Mouse (Mus musculus): Measurements from ENCODE around the gene Pacsin2.

GRCm38 (mm10) chr15:83484311-83484710 lies 19.9 kb upstream of the Pacsin2 start:
- TF ChIP-seq POLR2A (IDR thresholded peaks at IDR 0.05; ENCODE audit: insufficient read depth, low read length) (no peak), EP300 (IDR thresholded peaks at IDR 0.05; ENCODE audit: insufficient read depth, low read depth, low read length) (no peak), CTCF (IDR thresholded peaks at IDR 0.05; ENCODE audit: low read depth, low read length) (no peak)
